Mouse (Mus musculus) limb, embryonic 10.5 days (tissue): ENCODE measurements around the gene Med9. TPM values are rescaled to one million over a fixed set of nuclear protein-coding genes. Genes with fewer than 3 reads are reported as not detected.

Experiments used
- polyA plus RNA-seq: library from polyadenylated mRNA; unstranded; fragments of >200 nt; fragmentation: Nextera tagmentation; extraction: Ambion mirVana; gene quantifications from 2 replicates; pipeline ENCODE4 v1.2.1, GENCODE M21; 2016

The Med9 gene
- polyA plus RNA-seq, 1 experiment from 2014 or later, result 50.1 TPM

Other genes starting within 250 kb of the Med9 start
- gene Pld6, start 160.6 kb upstream of the Med9 start, polyA plus RNA-seq, result 4.5 and 4.9 TPM in 2 replicates
- 32.8 and 36.6 TPM in 2 replicates for gene Flcn, start 138.2 kb upstream of the Med9 start, polyA plus RNA-seq
- gene Nt5m, start 108.8 kb upstream of the Med9 start, polyA plus RNA-seq, result 34.8 and 41.8 TPM in 2 replicates
- gene Cops3, start 108.4 kb upstream of the Med9 start, polyA plus RNA-seq, result 245 and 248 TPM in 2 replicates
- 1.0 and 1.1 TPM in 2 replicates for gene Rasd1, start 16.7 kb downstream of the Med9 start, polyA plus RNA-seq
- 5.3 and 7.5 TPM in 2 replicates for gene Pemt, start 98.3 kb downstream of the Med9 start, polyA plus RNA-seq
- gene Rai1, start 156.8 kb downstream of the Med9 start, polyA plus RNA-seq, result 34.3 and 37.3 TPM in 2 replicates